Mouse (Mus musculus) hematopoietic stem cell, adult 5-6 weeks (primary cell): ENCODE data around the gene Lce3e. TPM values are rescaled to one million over a fixed set of nuclear protein-coding genes. Genes with fewer than 3 reads are reported as not detected.
A peak's percentile ranks its signal among the peaks of the same experiment; 100 is the strongest.

Experiments
- ATAC-seq, 2 experiments: fragments of 125-278 bp in 1 of 2; replicated peaks in 1 of 2; 2 replicates each; pipeline ENCODE4 v1.8.0; 2016 to 2017; ENCODE audit warnings: inconsistent platforms in 2 of 2, mild to moderate bottlenecking in 2 of 2, moderate number of reproducible peaks in 2 of 2, low read depth in 1 of 2, moderate TSS enrichment in 1 of 2; ENCODE audit not compliant: low FRiP score in 2 of 2, poor library complexity in 2 of 2, severe bottlenecking in 2 of 2, insufficient read depth in 1 of 2, low TSS enrichment in 1 of 2
- total RNA-seq: library from RNA; stranded (forward); fragments of 172-1452, 232-1000 nt; gene quantifications from 2 replicates; pipeline ENCODE4 v1.2.3, GENCODE M21; 2017

Lce3e gene
- not detected in 2 replicates for total RNA-seq

DNA sequence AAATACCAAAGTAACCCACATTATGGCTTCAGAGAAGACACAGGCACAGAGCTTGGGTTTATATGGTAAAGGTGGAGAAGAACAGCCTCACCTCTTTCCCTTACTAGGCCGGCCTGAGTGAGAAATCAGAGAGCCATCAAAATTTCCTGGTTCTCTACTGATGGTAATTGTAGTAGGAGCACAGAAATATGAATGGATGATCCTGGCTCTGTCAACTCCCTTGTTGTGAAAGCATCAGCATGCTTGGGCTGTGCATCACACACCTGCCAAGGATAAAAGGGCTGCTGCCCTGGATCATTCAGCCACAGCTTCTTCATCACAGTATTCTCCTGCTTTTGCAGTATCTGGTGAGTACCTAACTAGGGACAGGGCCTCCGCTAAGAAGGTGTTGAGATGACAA lies at the start of gene Lce3e:
Gene Lce3e, plus strand, starts transcription at position 301 of the 400 bp plus-strand sequence.
- ATAC-seq, result no peak

DNA sequence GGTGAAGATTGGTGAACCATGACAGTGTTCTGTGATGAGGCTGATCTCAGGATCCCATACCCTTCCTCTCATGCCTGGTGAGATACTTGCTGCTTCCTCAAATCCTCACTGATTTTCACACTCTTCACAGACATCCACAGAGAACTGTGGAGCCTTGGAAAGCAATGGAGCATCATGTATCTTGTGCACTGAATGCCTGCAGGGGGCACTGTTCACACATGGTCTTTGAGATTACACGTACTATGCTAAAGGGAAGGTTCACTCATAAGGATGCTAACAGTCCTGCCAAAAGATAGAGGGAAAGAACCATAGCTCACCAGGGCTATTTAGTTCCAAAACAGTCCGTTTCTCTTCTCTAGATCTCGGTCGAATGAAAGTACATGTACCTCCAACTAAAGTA lies 46.5 kb upstream of the Lce3e start:
- ATAC-seq, result no peak

DNA sequence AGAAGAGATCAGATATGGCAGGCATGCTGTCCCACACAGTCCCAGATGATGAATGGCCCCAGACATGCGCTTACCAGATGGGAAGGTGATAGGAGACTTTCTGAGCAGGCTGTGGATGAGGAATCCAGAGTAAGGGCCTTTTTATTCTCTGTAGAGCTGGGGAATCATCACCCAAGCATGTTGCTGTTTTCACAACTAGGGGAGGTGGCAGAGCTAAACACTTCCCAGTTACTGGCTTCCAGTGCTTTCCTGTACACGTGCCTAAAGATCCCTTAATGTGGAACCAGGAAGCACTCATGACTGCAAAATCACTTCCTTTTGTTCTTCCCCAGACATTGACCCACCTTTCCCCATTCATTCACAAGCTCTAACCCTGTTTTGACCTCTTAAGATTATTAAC lies 40.7 kb upstream of the Lce3e start, which contains the start of gene Lce3a:
Gene Lce3a, minus strand, starts transcription at position 101 of the 400 bp plus-strand sequence.
- no peak for ATAC-seq

DNA sequence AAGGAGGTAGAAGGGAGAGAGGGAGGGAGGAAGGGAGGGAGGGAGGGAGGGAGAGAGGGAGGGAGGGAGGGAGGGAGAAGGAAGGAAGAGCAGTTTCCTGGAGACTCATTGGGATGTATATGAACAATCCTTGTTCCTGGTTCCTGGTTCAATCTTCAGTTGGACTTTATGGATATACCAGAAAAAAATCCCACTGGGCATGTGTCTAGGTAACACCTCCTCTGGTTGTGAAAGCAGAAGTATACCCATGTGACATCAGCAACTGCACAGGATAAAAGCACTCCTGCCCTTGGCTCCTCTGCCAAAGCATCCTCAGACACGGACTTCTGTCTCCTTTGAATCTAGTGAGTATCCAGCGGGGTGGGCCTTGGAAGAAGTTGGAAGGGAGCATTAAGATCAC lies 34.2 kb upstream of the Lce3e start, which contains the start of gene Lce3b:
Gene Lce3b, plus strand, starts transcription at position 301 of the 400 bp plus-strand sequence.
- ATAC-seq, result no peak

DNA sequence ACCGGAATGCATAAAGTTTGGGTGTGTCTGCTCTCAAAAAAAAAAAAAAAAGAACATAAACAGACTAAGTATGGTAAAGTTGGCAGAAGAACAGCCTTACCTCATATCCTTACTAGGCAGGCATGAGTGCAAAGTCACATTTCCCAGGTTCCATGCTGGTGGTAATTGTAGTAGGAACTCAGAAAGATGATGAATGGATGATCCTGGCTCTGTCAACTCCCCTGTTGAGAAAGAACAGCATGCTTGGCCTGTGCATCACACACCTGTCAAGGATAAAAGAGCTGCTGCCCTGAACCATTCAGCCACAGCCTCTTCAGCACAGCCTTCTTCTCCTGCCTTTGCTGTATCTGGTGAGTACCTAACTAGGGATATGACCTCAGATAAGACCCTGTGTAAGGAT lies 22.7 kb upstream of the Lce3e start, which contains the start of gene Lce3c:
Gene Lce3c, plus strand, starts transcription at position 301 of the 400 bp plus-strand sequence.
- no peak for ATAC-seq

DNA sequence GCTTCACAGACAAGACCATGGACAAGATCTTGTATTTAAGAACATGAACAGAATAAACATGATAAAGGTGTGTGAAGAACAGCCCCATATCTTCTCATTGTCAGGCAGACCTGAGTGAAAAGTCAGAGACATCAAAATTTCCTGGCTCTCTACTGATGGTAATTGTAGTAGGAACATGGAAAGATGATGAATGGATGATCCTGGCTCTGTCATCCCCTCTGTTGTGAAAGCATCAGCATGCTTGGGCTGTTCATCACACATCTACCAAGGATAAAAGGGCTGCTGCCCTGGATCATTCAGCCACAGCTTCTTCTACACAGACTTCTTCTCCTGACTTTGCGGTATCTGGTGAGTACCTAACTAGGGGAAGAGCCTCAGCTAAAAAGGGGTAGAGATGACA lies 9.8 kb upstream of the Lce3e start, which contains the start of gene Lce3d:
Gene Lce3d, plus strand, starts transcription at position 301 of the 400 bp plus-strand sequence.
- ATAC-seq, result no peak

DNA sequence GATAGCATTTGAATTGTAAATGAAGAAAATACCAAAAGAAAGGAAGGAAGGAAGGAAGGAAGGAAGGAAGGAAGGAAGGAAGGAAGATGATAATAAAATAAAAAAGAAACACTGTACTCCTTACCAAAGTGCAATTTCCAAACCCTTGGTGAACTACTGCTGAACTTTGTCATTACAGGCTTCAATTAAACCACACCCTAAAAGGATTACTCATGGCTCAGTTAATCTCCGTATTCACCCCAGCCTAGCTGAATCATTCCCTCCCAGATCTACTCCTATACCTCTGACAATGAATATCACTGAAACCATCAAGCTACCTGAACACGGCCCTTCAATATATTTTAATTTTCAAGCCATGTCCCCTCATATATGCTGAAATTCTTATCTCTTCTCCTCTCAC lies 11.6 kb downstream of the Lce3e start:
- no peak for ATAC-seq

DNA sequence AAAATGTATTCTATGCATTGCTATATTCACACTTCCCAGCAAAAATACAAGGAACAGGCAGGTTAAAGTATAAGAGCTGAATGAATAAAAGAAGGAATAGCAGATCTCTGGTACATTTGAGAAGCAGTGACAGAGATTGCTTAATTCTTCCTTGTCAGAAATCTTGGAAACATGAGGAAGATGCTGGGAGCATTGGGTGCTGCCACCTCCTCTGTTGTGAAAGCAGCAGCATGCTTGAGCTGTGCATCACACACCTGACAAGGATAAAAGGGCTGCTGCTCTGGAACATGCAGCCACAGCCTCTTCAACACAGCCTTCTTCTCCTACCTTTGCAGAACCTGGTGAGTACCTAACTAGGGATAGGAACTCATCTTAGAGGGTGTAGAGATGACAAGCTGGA lies 25.1 kb downstream of the Lce3e start, which contains the start of gene Lce3f:
Gene Lce3f, plus strand, starts transcription at position 301 of the 400 bp plus-strand sequence.
- no peak for ATAC-seq

DNA sequence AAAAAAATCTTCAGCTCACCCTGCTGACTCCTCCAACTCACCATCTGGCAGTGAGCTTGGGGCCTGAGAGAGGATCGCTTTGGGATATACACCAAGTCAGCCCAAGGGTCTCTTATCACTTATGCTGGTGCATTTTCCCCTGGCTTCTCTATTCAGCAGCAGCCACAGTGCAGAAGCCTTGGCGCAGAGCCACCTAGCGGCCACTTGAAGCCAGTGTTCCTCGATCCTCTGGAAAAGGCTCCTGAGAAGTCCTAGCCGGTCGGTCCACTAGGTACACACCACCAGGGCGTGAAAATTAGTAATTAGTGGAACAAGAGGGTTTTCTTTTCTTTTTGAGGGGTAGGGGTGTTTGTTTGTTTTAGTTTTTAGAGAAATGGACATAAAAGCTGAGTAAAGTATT lies 31.8 kb downstream of the Lce3e start:
- ATAC-seq, result peak; percentile 89 to 98

DNA sequence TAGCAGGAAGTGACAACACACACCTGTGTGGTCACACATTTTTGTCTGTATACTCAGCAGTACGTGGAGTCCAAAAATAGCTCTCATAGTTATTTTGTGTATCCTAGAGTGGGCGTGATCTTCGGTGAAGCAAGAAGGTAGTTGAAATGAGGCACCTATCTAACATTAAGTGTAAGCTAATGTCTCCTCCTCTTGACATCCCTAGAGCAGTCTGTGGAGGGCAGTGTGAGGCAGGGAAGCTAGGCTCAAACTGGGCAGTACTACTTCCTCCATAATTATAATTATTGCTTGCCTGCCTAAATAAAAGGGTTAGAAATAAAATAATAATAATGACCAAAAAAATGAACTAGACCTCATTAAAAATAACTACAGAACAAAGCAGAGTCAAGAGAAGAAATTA lies 33.8 kb downstream of the Lce3e start:
- ATAC-seq, result no peak

DNA sequence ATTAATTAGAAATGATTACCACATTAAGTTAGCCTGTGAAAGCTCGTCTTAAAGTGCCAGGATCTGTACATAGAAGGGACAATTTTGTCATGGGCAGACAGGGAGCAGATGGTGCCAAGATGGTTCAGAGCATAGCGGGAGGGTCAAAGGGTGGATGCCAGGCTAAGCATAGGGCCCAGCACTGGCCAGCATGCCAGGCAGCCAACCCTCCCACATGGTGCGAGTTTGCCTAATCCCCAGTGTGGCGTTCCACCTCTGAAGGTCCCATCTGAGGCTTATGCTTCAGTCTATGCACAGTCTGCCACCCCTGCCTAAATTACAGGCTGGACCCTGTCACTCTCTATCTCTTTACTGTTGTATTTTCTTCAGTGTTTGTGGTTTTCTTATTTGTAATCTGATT lies 36.0 kb downstream of the Lce3e start:
- no peak for ATAC-seq

DNA sequence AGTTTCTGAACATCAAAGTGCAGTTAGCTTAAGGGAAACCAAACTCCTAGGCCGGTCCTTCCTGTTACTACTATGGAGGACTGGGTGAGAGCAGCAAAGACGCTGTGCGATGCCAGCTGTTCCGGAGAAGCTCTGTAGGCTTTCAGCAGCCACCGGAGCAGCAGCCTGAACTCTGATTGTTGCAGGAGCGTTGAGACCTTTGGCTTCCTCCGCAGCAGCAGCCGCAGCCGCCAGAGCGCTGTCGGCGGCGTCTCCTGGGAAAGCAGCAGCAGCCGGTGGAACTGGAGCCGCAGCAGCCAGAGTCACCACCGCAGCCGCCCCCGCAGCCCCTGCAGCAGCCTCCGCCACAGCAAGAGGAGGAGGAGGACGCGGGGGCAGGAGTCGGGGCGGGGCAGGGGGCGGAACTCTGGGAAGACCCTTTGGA lies 47.5 kb downstream of the Lce3e start:
- peak; percentile 46 to 51; a peak in 1 of 4 replicates for ATAC-seq

DNA sequence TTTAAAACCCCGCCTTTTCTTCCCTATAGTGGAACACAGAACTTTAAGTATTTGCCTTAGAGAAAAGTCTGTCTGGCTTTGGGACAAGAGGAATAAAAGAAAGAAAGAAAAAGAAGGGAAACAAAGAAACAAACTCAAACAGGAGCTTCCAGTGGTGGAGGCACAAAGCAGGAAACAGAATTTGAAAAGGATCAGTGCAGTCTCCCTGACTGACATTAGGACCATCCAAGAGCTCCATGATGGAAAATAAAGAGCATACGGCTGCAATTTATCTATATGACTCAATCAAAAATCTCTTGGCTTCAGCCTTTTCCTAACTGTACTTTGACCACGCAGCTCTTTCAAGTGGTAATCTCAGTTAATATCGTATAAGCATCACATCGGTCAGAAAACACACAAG lies 48.0 kb downstream of the Lce3e start:
- ATAC-seq, result no peak

DNA sequence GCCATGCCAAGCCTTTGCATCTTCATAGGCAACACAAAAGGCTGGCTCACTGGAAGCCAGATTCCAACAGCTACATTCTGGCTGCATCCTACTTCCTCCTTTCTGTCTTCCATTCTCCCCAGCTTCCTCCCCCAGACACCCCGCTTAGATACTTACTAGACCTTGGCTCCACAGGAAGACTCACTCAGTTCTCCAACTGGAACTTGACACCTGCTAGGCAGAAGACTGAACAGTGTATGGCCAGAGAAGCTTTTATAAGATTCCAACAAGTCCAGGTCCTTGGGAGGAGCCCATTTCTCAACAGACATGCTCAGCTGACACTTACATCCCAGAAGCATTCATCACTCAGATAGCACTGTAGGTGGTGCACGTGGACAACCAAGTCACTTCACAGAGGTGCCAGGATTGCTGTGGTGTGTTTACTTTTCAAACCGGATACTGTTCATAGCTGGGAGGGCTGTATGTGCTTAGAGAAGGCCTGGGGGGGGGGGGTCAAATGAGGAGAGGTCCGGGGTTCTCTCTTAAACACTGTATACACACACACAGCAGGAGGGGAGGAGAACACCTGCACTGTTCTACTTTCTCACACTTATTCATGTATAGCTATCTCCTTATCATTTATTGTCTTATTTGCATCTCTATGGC lies 48.7 kb downstream of the Lce3e start, which contains the start of gene Crct1:
Gene Crct1, minus strand, starts transcription at position 228 of the 645 bp plus-strand sequence.
- no peak for ATAC-seq

Other genes starting within 250 kb of the Lce3e start
- gene Lce1f, start 246.7 kb upstream of the Lce3e start, total RNA-seq, result not detected in 2 replicates
- gene Gm38119, start 228.0 kb upstream of the Lce3e start, total RNA-seq, result not detected in 2 replicates
- gene Lce1g, start 214.7 kb upstream of the Lce3e start, total RNA-seq, result not detected in 2 replicates
- gene Lce1h, start 202.0 kb upstream of the Lce3e start, total RNA-seq, result not detected in 2 replicates
- not detected in 2 replicates for gene Lce1i, start 188.2 kb upstream of the Lce3e start, total RNA-seq
- gene Lce1j, start 176.5 kb upstream of the Lce3e start, total RNA-seq, result not detected in 2 replicates
- not detected in 2 replicates for gene Lce1k, start 159.2 kb upstream of the Lce3e start, total RNA-seq
- not detected in 2 replicates for gene Kprp, start 139.8 kb upstream of the Lce3e start, total RNA-seq
- gene Lce1l, start 115.8 kb upstream of the Lce3e start, total RNA-seq, result not detected in 2 replicates
- not detected in 2 replicates for gene 2310050C09Rik, start 96.8 kb upstream of the Lce3e start, total RNA-seq
- gene Lce3a, start 40.8 kb upstream of the Lce3e start, total RNA-seq, result not detected in 2 replicates
- gene Lce3b, start 34.1 kb upstream of the Lce3e start, total RNA-seq, result not detected in 2 replicates
- gene Lce3c, start 22.6 kb upstream of the Lce3e start, total RNA-seq, result not detected in 2 replicates
- not detected in 2 replicates for gene Lce3d, start 9.7 kb upstream of the Lce3e start, total RNA-seq
- gene Lce3f, start 25.2 kb downstream of the Lce3e start, total RNA-seq, result not detected in 2 replicates
- not detected in 2 replicates for gene Crct1, start 48.6 kb downstream of the Lce3e start, total RNA-seq
- gene Lce1m, start 52.0 kb downstream of the Lce3e start, total RNA-seq, result not detected in 2 replicates
- not detected in 2 replicates for gene Gm4858, start 101.8 kb downstream of the Lce3e start, total RNA-seq
- not detected in 2 replicates for gene Crnn, start 177.7 kb downstream of the Lce3e start, total RNA-seq
- gene Flg2, start 230.2 kb downstream of the Lce3e start, total RNA-seq, result not detected in 2 replicates